Mouse (Mus musculus): Measurements from ENCODE around the gene Cpt1c.

DNA sequence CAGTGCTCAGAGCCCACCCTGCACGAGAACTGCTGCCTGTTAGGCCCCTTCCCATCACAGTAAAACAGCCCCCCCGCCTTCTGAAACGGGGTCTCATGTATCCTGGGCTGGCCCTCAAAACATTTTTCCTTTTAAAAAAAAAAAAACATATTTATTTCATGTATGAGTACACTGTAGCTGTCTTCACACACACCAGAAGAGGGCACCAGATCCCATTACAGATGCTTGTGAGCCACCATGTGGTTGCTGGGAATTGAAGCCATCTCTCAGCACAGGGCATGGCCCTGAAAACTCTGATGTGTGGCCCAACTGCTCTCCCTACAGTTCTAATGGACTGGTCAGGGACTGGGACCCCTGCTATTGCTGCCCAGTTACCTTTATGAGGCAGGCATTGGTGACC, 3.6 kb upstream of the Cpt1c start:
- TF ChIP-seq CTCF (IDR thresholded peaks at IDR 0.05; ENCODE audit: borderline replicate concordance, control insufficient read depth, extremely low read depth, insufficient read depth, low read length, poor library complexity) (no peak), POLR2A (IDR thresholded peaks at IDR 0.05; ENCODE audit: control insufficient read depth, extremely low read depth, insufficient read depth, low read length, poor library complexity) (no peak)
